Mouse (Mus musculus) megakaryocyte progenitor cell, adult 5-6 weeks (primary cell): Measurements from ENCODE around the gene Ptprk. TPM values are rescaled to one million over a fixed set of nuclear protein-coding genes. Genes with fewer than 3 reads are reported as not detected.
A peak's percentile ranks its signal among the peaks of the same experiment; 100 is the strongest.

Experiments
- ATAC-seq: replicated peaks from 2 replicates; pipeline ENCODE4 v1.8.0; 2016; ENCODE audit warnings: mild to moderate bottlenecking, moderate TSS enrichment, inconsistent platforms; ENCODE audit not compliant: poor library complexity
- total RNA-seq, 2 experiments: library from RNA; stranded (forward) in 1 of 2; stranded (reverse) in 1 of 2; fragments of 157-497, 149-512 nt in 1 of 2; fragments of 200-1000 nt in 1 of 2; gene quantifications; 2 replicates each; pipeline versions ENCODE4 v1.2.3 to v1.2.4; 2015 to 2017

Ptprk gene
- total RNA-seq, 2 experiments from 2014 or later, result 0.33 to 0.35 TPM

- ATAC-seq, result no peak
Measured at GRCm38 (mm10) chr10:28395610-28396519, 321.2 kb downstream of the Ptprk start.

- ATAC-seq, result no peak
Measured at GRCm38 (mm10) chr10:28396520-28396915, 321.9 kb downstream of the Ptprk start.

GRCm38 (mm10) chr10:28401796-28402195 lies 327.2 kb downstream of the Ptprk start:
- no peak for ATAC-seq

- no peak for ATAC-seq
Measured at GRCm38 (mm10) chr10:28408980-28409379, 334.4 kb downstream of the Ptprk start.

- ATAC-seq, result no peak
Measured at GRCm38 (mm10) chr10:28414823-28415222, 340.2 kb downstream of the Ptprk start.

- ATAC-seq, result no peak
Measured at GRCm38 (mm10) chr10:28422622-28423021, 348.0 kb downstream of the Ptprk start.

- no peak for ATAC-seq
Measured at GRCm38 (mm10) chr10:28425371-28425770, 350.8 kb downstream of the Ptprk start.

GRCm38 (mm10) chr10:28436084-28436483 lies 361.5 kb downstream of the Ptprk start:
- no peak for ATAC-seq

- no peak for ATAC-seq
Measured at GRCm38 (mm10) chr10:28449853-28450252, 375.2 kb downstream of the Ptprk start.

- ATAC-seq, result no peak
Measured at GRCm38 (mm10) chr10:28450642-28451041, 376.0 kb downstream of the Ptprk start.

GRCm38 (mm10) chr10:28458027-28458426 lies 383.4 kb downstream of the Ptprk start:
- no peak for ATAC-seq

GRCm38 (mm10) chr10:28459963-28460362 lies 385.3 kb downstream of the Ptprk start:
- no peak for ATAC-seq

- peak; percentile 95 for ATAC-seq
Measured at GRCm38 (mm10) chr10:28463706-28464105, 389.1 kb downstream of the Ptprk start.

GRCm38 (mm10) chr10:28464766-28465548 lies 390.3 kb downstream of the Ptprk start:
- no peak for ATAC-seq

- ATAC-seq, result peak; percentile 99
Measured at GRCm38 (mm10) chr10:28485574-28485973, 411.0 kb downstream of the Ptprk start.

GRCm38 (mm10) chr10:28491006-28491405 lies 416.4 kb downstream of the Ptprk start:
- no peak for ATAC-seq

GRCm38 (mm10) chr10:28492206-28492605 lies 417.6 kb downstream of the Ptprk start:
- no peak for ATAC-seq

GRCm38 (mm10) chr10:28492870-28493269 lies 418.2 kb downstream of the Ptprk start:
- no peak for ATAC-seq

- ATAC-seq, result no peak
Measured at GRCm38 (mm10) chr10:28493271-28493861, 418.7 kb downstream of the Ptprk start.

- ATAC-seq, result no peak
Measured at GRCm38 (mm10) chr10:28497791-28498190, 423.2 kb downstream of the Ptprk start.

GRCm38 (mm10) chr10:28498504-28498903 lies 423.9 kb downstream of the Ptprk start:
- ATAC-seq, result peak; percentile 23; the same call in 1 of the 2 replicates
